Mouse (Mus musculus) stomach, embryonic 15.5 days (tissue): Measurements from ENCODE around the gene Skp1a. TPM values are rescaled to one million over a fixed set of nuclear protein-coding genes. Genes with fewer than 3 reads are reported as not detected.
"Not testable (repeated sequence)": the region's sequence is repeated elsewhere in the genome, so short reads cannot be mapped to it uniquely, and the experiment has no call there.

Experiments used
- ATAC-seq: fragments of 200-750 bp; cut with Nextera tagmentation; 2 replicates; pipeline ENCODE4 v1.8.0; 2017; ENCODE audit warnings: low read depth, moderate number of reproducible peaks, moderate TSS enrichment; ENCODE audit not compliant: insufficient read depth, low FRiP score
- H3K27ac ChIP-seq: fragments of 300-500 bp; sonication (generic); 2 replicates; pipeline ENCODE4 v1.5.1; 2015; ENCODE audit warnings: mild to moderate bottlenecking, inconsistent platforms
- H3K27me3 ChIP-seq: fragments of 300-500 bp; sonication (generic); replicated peaks from 2 replicates; pipeline ENCODE4 v1.6.1; 2015; ENCODE audit warnings: inconsistent platforms
- H3K36me3 ChIP-seq: fragments of 300-500 bp; sonication (generic); 2 replicates; pipeline ENCODE4 v1.6.1; 2015; ENCODE audit warnings: inconsistent platforms
- H3K4me1 ChIP-seq: fragments of 300-500 bp; sonication (generic); 2 replicates; pipeline ENCODE4 v1.6.1; 2015; ENCODE audit warnings: inconsistent platforms
- H3K4me2 ChIP-seq: fragments of 300-500 bp; sonication (generic); 2 replicates; pipeline ENCODE4 v1.6.1; 2015; ENCODE audit warnings: mild to moderate bottlenecking, inconsistent platforms
- H3K4me3 ChIP-seq: fragments of 300-500 bp; sonication (generic); replicated peaks from 2 replicates; pipeline ENCODE4 v1.5.1; 2015; ENCODE audit warnings: inconsistent platforms
- H3K9ac ChIP-seq: fragments of 300-500 bp; sonication (generic); 2 replicates; pipeline ENCODE4 v1.6.1; 2015; ENCODE audit warnings: inconsistent platforms
- H3K9me3 ChIP-seq: fragments of 300-500 bp; sonication (generic); 2 replicates; pipeline ENCODE4 v1.6.1; 2016; ENCODE audit warnings: inconsistent platforms
- WGBS: fragments of 180-500 bp; shearing (Covaris S2); methylation state at CpG from one replicate; pipeline ENCODE4 v1.1.7; 2015; 5-methylcytosine and 5-hydroxymethylcytosine counted together
- polyA plus RNA-seq: library from polyadenylated mRNA; unstranded; fragments of >200 nt; fragmentation: Nextera tagmentation; extraction: Ambion mirVana; gene quantifications from 2 replicates; pipeline ENCODE4 v1.2.1, GENCODE M21; 2015

Skp1a gene
- 657 and 713 TPM in 2 replicates for polyA plus RNA-seq

GRCm38 (mm10) chr11:52231606-52232541, at the start of gene Skp1a:
TSS of gene Skp1a (plus strand) at chr11:52231995.
- peak; percentile 88 for ATAC-seq
- WGBS: under 1% methylated on average over 87 of the region's 87 CpGs
- 0 out of 2 replicates have a peak, but pooled peaks cover 7% of the 10 kb centered on the region for H3K4me1 ChIP-seq
- peak within 1 kb of the TSS; percentile 95 for H3K9ac ChIP-seq
- H3K9me3 ChIP-seq: no peaks in the 10 kb centered on the region
- H3K36me3 ChIP-seq: no peaks in the 10 kb centered on the region
- peak within 1 kb of the TSS; percentile 48 for H3K4me2 ChIP-seq
- H3K4me3 ChIP-seq: peak within 1 kb of the TSS; percentile 81
- H3K27me3 ChIP-seq: no peaks in the 10 kb centered on the region
- H3K27ac ChIP-seq: peak within 1 kb of the TSS; percentile 99

- H3K9me3 ChIP-seq, H3K4me1 ChIP-seq, H3K4me2 ChIP-seq, H3K27ac ChIP-seq, H3K36me3 ChIP-seq, H3K4me3 ChIP-seq, ATAC-seq, H3K27me3 ChIP-seq, H3K9ac ChIP-seq: not testable (repeated sequence)
- 85% methylated on average over 8 of the region's 8 CpGs for WGBS
These were observed 35.2 kb upstream of the Skp1a start for GRCm38 (mm10) chr11:52196496-52197023.

GRCm38 (mm10) chr11:52213887-52214286, 17.9 kb upstream of the Skp1a start, which contains the start of gene Olfr1371:
TSS of gene Olfr1371 (minus strand) at chr11:52213987.
- no peak for ATAC-seq
- Histone ChIP-seq H3K27me3 (no peaks in the 10 kb centered on the region), H3K27ac (no peak within 1 kb of the TSS), H3K36me3 (no peaks in the 10 kb centered on the region), H3K9ac (no peak within 1 kb of the TSS), H3K9me3 (no peaks in the 10 kb centered on the region), H3K4me1 (no peaks in the 10 kb centered on the region), H3K4me2 (no peak within 1 kb of the TSS), H3K4me3 (no peak within 1 kb of the TSS)

- Histone ChIP-seq H3K36me3 (no peaks in the 10 kb centered on the region), H3K9ac (no peak overlapping the region), H3K27ac (no peak overlapping the region), H3K4me2 (peak overlapping the region; percentile 32), H3K4me1 (0 out of 2 replicates have a peak, but pooled peaks cover 4% of the 10 kb centered on the region), H3K27me3 (no peaks in the 10 kb centered on the region), H3K4me3 (no peak overlapping the region), H3K9me3 (no peaks in the 10 kb centered on the region)
- no peak for ATAC-seq
- WGBS: 2% methylated on average over 4 of the region's 4 CpGs
These were observed 11.5 kb upstream of the Skp1a start for GRCm38 (mm10) chr11:52220282-52220681.

- not testable (repeated sequence) for H3K4me3 ChIP-seq, H3K9ac ChIP-seq, H3K4me2 ChIP-seq, H3K9me3 ChIP-seq, H3K4me1 ChIP-seq, H3K36me3 ChIP-seq, ATAC-seq, H3K27ac ChIP-seq, H3K27me3 ChIP-seq
- 86% methylated on average over 6 of the region's 6 CpGs for WGBS
These were observed 9.9 kb upstream of the Skp1a start for GRCm38 (mm10) chr11:52221921-52222320.

GRCm38 (mm10) chr11:52222891-52223290, 8.9 kb upstream of the Skp1a start:
- H3K27ac ChIP-seq: no peak overlapping the region
- H3K4me2 ChIP-seq: no peak overlapping the region
- no peak for ATAC-seq
- no peaks in the 10 kb centered on the region for H3K27me3 ChIP-seq
- H3K9ac ChIP-seq: no peak overlapping the region
- H3K36me3 ChIP-seq: no peaks in the 10 kb centered on the region
- H3K4me3 ChIP-seq: no peak overlapping the region
- 0 out of 2 replicates have a peak, but pooled peaks cover 4% of the 10 kb centered on the region for H3K4me1 ChIP-seq
- WGBS: 67% methylated on average over 6 of the region's 6 CpGs
- no peaks in the 10 kb centered on the region for H3K9me3 ChIP-seq

- Histone ChIP-seq H3K36me3 (no peaks in the 10 kb centered on the region), H3K9me3 (no peaks in the 10 kb centered on the region), H3K4me3 (peak overlapping the region; percentile 19; the same call in 1 of the 2 replicates), H3K27ac (peak overlapping the region; percentile 45; the same call in 1 of the 2 replicates), H3K9ac (no peak overlapping the region), H3K4me2 (peak overlapping the region; percentile 42), H3K4me1 (0 out of 2 replicates have a peak, but pooled peaks cover 4% of the 10 kb centered on the region), H3K27me3 (no peaks in the 10 kb centered on the region)
- 11% methylated on average over 19 of the region's 19 CpGs for WGBS
- ATAC-seq: peak; percentile 89
These were observed 7.7 kb upstream of the Skp1a start for GRCm38 (mm10) chr11:52223968-52224682.

- H3K27me3 ChIP-seq: no peaks in the 10 kb centered on the region
- ATAC-seq: no peak
- WGBS: 61% methylated on average over 3 of the region's 3 CpGs
- no peak overlapping the region for H3K4me3 ChIP-seq
- H3K9ac ChIP-seq: no peak overlapping the region
- H3K36me3 ChIP-seq: no peaks in the 10 kb centered on the region
- no peaks in the 10 kb centered on the region for H3K9me3 ChIP-seq
- H3K27ac ChIP-seq: no peak overlapping the region
- H3K4me2 ChIP-seq: no peak overlapping the region
- H3K4me1 ChIP-seq: 0 out of 2 replicates have a peak, but pooled peaks cover 11% of the 10 kb centered on the region
These were observed 5.7 kb upstream of the Skp1a start for GRCm38 (mm10) chr11:52225986-52226599.

GRCm38 (mm10) chr11:52227053-52227452, 4.7 kb upstream of the Skp1a start:
- Histone ChIP-seq H3K36me3 (no peaks in the 10 kb centered on the region), H3K9ac (no peak overlapping the region), H3K4me2 (no peak overlapping the region), H3K9me3 (no peaks in the 10 kb centered on the region), H3K27ac (no peak overlapping the region), H3K27me3 (no peaks in the 10 kb centered on the region), H3K4me1 (0 out of 2 replicates have a peak, but pooled peaks cover 12% of the 10 kb centered on the region), H3K4me3 (no peak overlapping the region)
- WGBS: 81% methylated on average over 3 of the region's 3 CpGs
- no peak for ATAC-seq

GRCm38 (mm10) chr11:52227466-52228226, 4.1 kb upstream of the Skp1a start:
- H3K27me3 ChIP-seq: no peaks in the 10 kb centered on the region
- H3K4me1 ChIP-seq: 0 out of 2 replicates have a peak, but pooled peaks cover 12% of the 10 kb centered on the region
- H3K36me3 ChIP-seq: no peaks in the 10 kb centered on the region
- H3K4me3 ChIP-seq: no peak overlapping the region
- no peak overlapping the region for H3K27ac ChIP-seq
- no peaks in the 10 kb centered on the region for H3K9me3 ChIP-seq
- no peak for ATAC-seq
- no peak overlapping the region for H3K4me2 ChIP-seq
- WGBS: 71% methylated on average over 13 of the region's 13 CpGs
- no peak overlapping the region for H3K9ac ChIP-seq
